Mouse (Mus musculus): ENCODE results near the gene Cyp2d26.
"Not testable (repeated sequence)": the region's sequence is repeated elsewhere in the genome, so short reads cannot be mapped to it uniquely, and the experiment has no call there.

DNA sequence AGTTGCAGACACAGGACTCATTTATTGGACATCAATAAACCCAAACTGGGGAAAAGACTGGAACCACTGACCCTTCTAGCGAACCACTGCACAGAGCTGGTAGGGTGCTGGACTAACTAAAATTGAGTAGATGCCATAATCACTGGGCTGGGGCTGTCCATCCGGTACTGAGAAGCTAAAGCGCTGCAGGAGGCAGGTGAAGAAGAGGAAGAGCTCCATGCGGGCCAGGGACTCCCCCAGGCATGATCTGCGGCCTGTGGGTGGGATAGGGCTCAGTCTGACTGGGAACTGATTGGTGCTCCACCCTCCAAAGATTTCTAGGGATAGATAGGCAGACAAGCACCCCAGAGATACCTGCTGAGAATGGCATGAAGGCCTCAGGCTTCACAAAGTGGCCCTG is 16.2 kb downstream of the Cyp2d26 start:
- not testable (repeated sequence) for TF ChIP-seq CTCF (IDR thresholded peaks at IDR 0.05; ENCODE audit: low read depth); EP300 (optimal IDR thresholded peaks at IDR 0.05)

Measured in stomach, postnatal 0 days (tissue).